Mouse (Mus musculus) thymus, adult 18-20 months (tissue): ENCODE data around the gene Kcnj14.

Source experiments
- DNase-seq, 2 experiments: peaks; one replicate each; pipeline ENCODE4 v3.0.0; 2022; ENCODE audit warnings: mixed read lengths in 2 of 2

Gene Kcnj14

DNA sequence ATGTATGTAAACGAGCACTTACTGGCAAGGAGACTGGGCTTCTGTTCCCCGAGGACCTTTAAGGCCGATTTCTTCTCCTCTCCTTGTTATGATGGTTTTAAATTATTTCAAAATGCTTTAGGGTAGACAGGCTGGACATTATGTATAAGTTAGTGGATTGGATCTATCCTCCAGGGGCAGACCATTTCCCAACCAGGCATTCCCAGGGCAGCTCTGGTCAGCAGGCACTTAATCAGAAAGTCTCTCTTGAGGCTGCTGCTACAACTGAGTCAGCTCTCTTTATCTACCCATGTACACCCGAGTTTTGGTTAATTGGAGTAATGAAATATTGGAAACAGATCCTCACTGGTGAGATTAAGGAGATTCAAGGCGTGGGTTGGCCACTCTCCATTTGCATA is 6.5 kb upstream of the Kcnj14 start:
- DNase-seq = no peak

DNA sequence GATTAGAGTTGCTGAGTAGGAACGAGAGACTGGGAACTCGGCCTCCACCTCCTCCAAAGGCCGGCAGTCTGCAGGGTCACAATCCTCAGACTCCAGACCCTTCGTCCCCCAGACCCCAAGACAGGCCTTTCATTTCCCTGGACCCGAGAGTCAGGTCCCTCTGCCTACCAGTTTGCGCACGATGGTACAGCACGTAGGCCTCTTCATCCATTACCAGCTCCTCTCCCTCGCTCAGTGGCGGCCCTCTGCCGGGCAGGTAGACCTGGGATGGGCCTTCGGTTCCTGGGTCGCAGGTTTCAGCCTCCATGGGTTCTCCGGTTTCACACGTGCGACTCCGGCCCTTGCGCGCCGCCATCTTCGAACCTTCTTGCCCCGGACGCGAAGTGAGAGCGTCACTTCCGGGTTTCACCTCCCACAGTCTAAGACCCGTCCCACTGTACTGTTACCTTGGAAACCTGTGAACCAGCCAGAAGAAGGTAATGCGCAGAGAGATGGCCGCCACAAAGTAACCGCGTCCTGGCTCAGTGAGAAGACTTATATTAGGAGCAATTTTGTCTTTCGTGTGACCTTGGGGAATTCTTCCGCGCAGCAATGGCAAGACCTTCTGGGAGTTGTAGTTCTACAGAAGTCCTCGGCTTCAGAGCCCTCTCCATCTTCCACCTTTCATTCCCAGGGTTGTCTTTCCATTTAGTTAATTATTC is 6.0 kb upstream of the Kcnj14 start, which contains the start of gene Grwd1:
Gene Grwd1 (minus strand): TSS at position 518 of the 701 bp plus-strand sequence.
- peak; percentile 57 to 70 for DNase-seq

- DNase-seq = no peak
Observed at GRCm38 (mm10) chr7:45826631-45827030, 2.0 kb upstream of the Kcnj14 start.

GRCm38 (mm10) chr7:45820913-45821312 is 3.7 kb downstream of the Kcnj14 start:
- DNase-seq = no peak

- no peak for DNase-seq
Observed at GRCm38 (mm10) chr7:45819843-45820242, 4.7 kb downstream of the Kcnj14 start.

DNA sequence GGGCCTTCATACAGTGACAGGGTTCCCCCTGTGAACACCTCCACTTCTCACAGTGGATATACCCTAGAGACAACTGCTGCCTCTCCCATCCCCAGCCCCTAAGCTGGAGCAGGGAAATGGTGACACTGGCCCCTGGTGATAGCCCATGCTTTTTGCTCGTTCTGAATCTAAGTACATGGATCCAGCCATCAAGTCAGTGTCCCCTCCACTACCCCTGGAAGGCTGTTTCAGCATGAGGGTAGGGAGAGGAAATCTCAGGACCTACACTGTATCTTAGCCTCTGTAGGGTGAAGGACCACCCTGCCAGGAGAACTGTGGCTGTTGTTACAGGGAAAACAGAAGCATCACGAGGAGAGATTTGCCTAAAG is 8.6 kb downstream of the Kcnj14 start:
- no peak for DNase-seq

- peak in 1 of 2 experiments; percentile 31 for DNase-seq
Observed at GRCm38 (mm10) chr7:45815323-45815983, 9.1 kb downstream of the Kcnj14 start.

- DNase-seq = no peak
Observed at GRCm38 (mm10) chr7:45814841-45815240, 9.7 kb downstream of the Kcnj14 start.

- peak; percentile 98 to 99 for DNase-seq
Observed at GRCm38 (mm10) chr7:45813787-45814779, 10.5 kb downstream of the Kcnj14 start, which contains the start of gene Cyth2. Gene Cyth2 (minus strand): TSS chr7:45814581.

DNA sequence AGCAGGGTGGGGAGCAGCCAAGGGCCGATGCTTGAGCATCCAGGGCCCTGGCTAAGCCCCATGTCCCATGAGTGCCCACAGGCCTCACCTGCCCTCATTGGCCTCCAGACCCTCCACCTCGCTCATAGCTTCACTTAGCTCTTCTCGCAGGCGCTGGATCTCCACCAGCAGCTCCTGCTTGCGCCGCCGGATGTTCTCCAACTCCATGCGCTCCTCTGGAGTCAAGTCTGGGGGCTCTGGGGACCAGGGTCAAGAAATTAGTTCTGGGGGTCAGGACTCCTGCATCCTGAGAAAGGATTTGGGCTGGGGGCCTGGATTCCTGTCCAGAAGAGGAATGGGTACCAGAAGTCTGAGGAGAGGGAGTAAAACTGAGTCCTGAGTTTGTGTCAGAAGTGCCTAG is 11.7 kb downstream of the Kcnj14 start:
- no peak for DNase-seq

- no peak for DNase-seq
Observed at GRCm38 (mm10) chr7:45809276-45810075, 15.1 kb downstream of the Kcnj14 start.

DNA sequence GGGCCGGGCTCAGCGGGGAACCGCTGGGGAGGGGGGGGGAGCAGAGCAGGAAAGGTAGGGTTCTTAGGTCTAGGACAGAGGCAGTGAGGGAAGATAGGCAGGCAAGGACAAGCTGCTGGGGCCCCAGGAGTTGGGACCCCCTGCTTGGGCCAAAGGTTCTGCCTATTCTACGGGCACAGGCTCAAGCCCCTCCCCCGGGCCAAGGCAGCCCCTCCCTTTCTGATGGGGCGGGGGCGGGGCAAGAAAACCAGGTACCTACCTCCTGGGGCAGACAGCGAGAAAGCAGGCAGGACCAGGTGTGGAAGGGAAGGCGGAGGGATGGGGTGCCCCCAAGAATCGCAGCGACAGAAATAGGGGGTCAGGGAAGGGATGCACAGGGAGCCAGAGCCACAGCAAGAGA is 16.1 kb downstream of the Kcnj14 start:
- no peak for DNase-seq

- no peak for DNase-seq
Observed at GRCm38 (mm10) chr7:45805941-45806340, 18.6 kb downstream of the Kcnj14 start.

DNA sequence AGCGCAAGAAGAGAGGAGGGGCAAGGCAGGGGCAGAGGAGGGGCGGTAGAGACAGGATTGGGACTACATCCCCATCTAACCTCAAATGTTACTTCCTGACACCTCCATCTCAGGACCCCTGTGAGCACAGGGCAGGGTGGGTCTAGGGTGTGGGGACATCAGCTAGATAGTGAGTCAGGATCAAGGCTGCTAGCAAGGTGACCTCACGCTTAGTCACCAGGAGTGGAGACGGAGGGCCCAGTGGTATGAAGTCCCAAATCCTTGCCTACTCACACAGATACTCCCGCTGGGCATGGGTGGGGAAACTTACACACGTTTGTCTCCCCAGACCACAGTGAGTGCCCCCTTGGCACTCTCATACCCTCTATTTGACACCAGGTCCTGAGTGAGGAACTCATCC is 22.0 kb downstream of the Kcnj14 start:
- no peak for DNase-seq

GRCm38 (mm10) chr7:45801348-45801747 is 23.2 kb downstream of the Kcnj14 start:
- peak; percentile 69 to 72 for DNase-seq

DNA sequence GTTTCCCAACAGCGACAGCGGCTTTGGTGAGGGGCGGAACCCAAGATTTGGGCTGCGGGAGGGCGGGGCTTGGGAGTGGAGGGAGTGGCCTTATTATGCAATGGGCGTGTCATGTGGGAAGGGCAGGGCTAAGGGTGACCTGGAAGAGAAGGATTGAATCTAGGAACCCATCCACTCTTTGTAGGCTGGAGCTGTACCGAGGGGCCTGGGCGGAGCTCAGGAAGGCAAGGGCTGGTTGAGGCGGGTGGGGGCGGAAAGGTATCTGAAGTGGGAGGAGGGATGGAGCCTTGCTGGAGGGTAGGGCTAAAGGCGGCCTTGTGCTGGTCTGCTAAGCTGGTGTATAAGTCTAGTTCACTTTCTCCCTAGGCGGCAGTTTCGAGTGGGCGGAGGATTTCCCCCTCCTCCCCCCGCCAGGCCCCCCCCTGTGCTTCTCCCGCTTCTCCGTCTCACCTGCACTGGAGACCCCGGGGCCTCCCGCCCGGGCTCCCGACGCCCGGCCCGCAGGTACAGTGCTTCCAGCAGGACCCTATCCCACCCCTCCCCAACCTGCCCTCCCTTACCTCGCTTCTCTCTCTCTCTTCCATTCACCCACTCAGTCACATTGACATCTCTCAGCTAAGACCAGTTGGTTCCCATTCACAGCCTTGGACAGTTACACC is 23.9 kb downstream of the Kcnj14 start:
- DNase-seq = peak in 1 of 2 experiments; percentile 36

GRCm38 (mm10) chr7:45800001-45800400 is 24.6 kb downstream of the Kcnj14 start:
- no peak for DNase-seq

GRCm38 (mm10) chr7:45798931-45799330 is 25.7 kb downstream of the Kcnj14 start:
- DNase-seq = no peak

DNA sequence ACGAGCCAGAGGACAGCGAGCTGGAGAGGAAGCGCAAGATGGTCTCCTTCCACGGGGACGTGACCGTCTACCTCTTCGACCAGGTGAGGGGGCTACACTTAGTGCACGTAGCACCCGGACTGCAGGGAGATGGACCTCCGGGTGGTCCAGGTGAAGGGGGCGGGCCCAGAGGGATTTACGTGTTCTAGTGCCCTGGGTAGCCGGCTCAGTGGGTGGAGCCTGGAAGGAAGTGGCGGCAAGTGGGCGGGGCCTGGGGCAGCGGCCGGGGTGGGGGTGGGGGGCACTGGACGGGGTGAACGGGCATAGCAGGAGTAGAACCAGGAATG is 26.1 kb downstream of the Kcnj14 start:
- no peak for DNase-seq

GRCm38 (mm10) chr7:45797661-45798510 is 26.7 kb downstream of the Kcnj14 start:
- no peak for DNase-seq

GRCm38 (mm10) chr7:45796950-45797349 is 27.6 kb downstream of the Kcnj14 start:
- DNase-seq = no peak
